Mouse (Mus musculus) lung, embryonic 16.5 days (tissue): Measurements from ENCODE around the gene Lrrc40. TPM values are rescaled to one million over a fixed set of nuclear protein-coding genes. Genes with fewer than 3 reads are reported as not detected.
"Not testable (repeated sequence)": the region's sequence is repeated elsewhere in the genome, so short reads cannot be mapped to it uniquely, and the experiment has no call there.

Experiments
- ATAC-seq: fragments of 200-750 bp; cut with Nextera tagmentation; 2 replicates; pipeline ENCODE4 v1.8.0; 2017; ENCODE audit warnings: low read depth, mild to moderate bottlenecking, moderate library complexity
- H3K27ac ChIP-seq: fragments of 300-500 bp; sonication (generic); 2 replicates; pipeline ENCODE4 v1.5.1; 2014; ENCODE audit warnings: mild to moderate bottlenecking, control low read depth, low read length
- H3K27me3 ChIP-seq: fragments of 300-500 bp; sonication (generic); 2 replicates; pipeline ENCODE4 v1.6.1; 2014; ENCODE audit warnings: low read depth, low read length, mixed read lengths; ENCODE audit not compliant: control insufficient read depth, insufficient read depth
- H3K36me3 ChIP-seq: fragments of 300-500 bp; sonication (generic); 2 replicates; pipeline ENCODE4 v1.6.1; 2014; ENCODE audit warnings: low read length; ENCODE audit not compliant: control insufficient read depth, insufficient read depth
- H3K4me1 ChIP-seq: fragments of 300-500 bp; sonication (generic); replicated peaks from 2 replicates; pipeline ENCODE4 v1.6.1; 2014; ENCODE audit warnings: low read length, mixed read lengths; ENCODE audit not compliant: control insufficient read depth, insufficient read depth
- H3K4me2 ChIP-seq: fragments of 300-500 bp; sonication (generic); 2 replicates; pipeline ENCODE4 v1.6.1; 2014; ENCODE audit warnings: low read depth, low read length, control low read depth
- H3K4me3 ChIP-seq: fragments of 300-500 bp; sonication (generic); 2 replicates; pipeline ENCODE4 v1.5.1; 2014; ENCODE audit warnings: mild to moderate bottlenecking, low read length, control low read depth
- H3K9ac ChIP-seq: fragments of 300-500 bp; sonication (generic); 2 replicates; pipeline ENCODE4 v1.6.1; 2014; ENCODE audit warnings: low read length, control low read depth
- H3K9me3 ChIP-seq: fragments of 300-500 bp; sonication (generic); 2 replicates; pipeline ENCODE4 v1.6.1; 2016; ENCODE audit warnings: low read length; ENCODE audit not compliant: control insufficient read depth
- WGBS: fragments of 180-500 bp; shearing (Covaris S2); extraction: QIAGEN DNeasy Blood & Tissue Kit; methylation state at CpG from one replicate; pipeline ENCODE4 v1.1.7; 2014; 5-methylcytosine and 5-hydroxymethylcytosine counted together
- polyA plus RNA-seq: library from polyadenylated mRNA; unstranded; fragments of >200 nt; fragmentation: Nextera tagmentation; extraction: Ambion mirVana; gene quantifications from 2 replicates; pipeline ENCODE4 v1.2.1, GENCODE M21; 2015

The Lrrc40 gene
- polyA plus RNA-seq, 1 experiment from 2014 or later = 52.2 TPM

DNA sequence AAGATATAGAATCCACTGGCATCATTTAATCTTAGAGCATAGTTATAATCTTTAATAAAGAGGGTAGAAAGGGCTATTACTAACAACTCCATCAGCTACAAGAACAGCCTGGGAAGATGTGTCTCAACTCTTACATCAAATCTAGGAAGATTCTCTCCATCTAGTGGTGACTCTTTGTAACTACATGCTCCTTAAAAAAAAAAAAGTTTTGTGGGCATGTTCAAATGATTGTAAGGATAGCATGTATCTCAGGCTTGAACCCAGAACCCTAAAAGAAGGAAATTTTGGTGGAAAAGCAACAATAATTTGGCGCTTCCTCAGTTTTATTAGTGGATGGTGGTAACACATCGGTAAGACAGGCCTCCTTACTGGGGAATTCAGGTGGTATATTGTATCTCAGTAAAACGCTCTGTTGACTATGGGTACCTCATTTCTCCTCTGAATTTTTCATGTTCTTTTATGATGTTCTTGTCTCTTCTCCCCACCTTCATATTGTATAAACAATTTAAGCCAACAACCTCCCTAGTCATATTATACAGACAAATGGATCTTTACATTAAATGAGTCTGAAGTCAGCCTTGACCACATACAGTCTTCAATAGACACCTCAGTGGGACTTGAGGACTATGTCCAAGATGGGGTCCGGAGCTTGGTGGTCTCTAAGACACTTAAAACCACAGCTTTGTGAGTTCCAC is 40.4 kb downstream of the Lrrc40 start:
- Histone ChIP-seq H3K4me1 (no peaks in the 10 kb centered on the region), H3K9me3 (no peaks in the 10 kb centered on the region), H3K27me3 (no peaks in the 10 kb centered on the region), H3K36me3 (no peaks in the 10 kb centered on the region), H3K4me2 (no peak overlapping the region), H3K27ac (no peak overlapping the region), H3K9ac (no peak overlapping the region), H3K4me3 (no peak overlapping the region)
- no peak for ATAC-seq
- 41% methylated on average over 4 of the region's 4 CpGs for WGBS

DNA sequence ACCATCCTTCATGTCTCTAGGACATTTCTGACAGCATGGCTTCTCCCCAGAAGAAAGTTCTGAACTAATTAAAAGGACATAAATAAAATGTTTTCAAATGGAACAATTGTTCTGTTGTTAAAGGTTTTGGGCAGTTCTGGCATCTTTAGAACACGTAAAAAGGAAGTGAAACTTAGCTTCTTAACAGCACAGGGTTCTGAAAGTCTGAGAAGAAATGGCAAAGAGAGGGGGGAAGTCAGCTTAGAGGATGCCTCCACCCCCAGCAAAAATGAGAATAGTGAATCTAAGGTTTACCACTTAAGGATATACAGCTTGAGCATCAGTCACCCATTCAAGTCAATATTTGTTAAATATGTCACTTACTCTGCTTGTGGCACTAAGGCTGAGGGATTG is 40.9 kb downstream of the Lrrc40 start:
- no peaks in the 10 kb centered on the region for H3K27me3 ChIP-seq
- H3K9ac ChIP-seq = no peak overlapping the region
- H3K4me3 ChIP-seq = no peak overlapping the region
- H3K4me1 ChIP-seq = no peaks in the 10 kb centered on the region
- no peaks in the 10 kb centered on the region for H3K9me3 ChIP-seq
- 41% methylated on average over 1 of the region's 1 CpGs for WGBS
- H3K27ac ChIP-seq = no peak overlapping the region
- ATAC-seq = no peak
- H3K36me3 ChIP-seq = no peaks in the 10 kb centered on the region
- H3K4me2 ChIP-seq = no peak overlapping the region

DNA sequence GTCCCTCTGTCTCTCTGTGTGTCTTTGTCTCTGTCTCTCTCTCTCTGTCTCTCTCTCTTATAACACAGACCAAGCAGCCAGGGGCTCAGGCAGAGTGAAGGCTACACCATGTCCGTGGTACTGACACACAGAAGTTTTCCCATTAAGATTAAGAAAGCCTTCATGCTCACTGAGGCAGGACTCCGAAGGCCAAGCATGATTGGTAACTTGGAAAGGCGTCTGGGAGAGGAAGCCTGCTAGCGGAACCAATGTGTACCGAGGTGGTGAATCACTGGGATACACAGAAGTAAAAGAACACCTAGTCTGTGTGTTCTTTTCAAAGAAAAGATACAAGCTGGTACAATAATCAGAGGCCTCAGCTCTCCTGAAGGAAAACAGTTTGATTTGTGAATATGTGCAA is 41.4 kb downstream of the Lrrc40 start:
- no peak overlapping the region for H3K4me3 ChIP-seq
- no peak for ATAC-seq
- WGBS = 71% methylated on average over 5 of the region's 5 CpGs
- no peak overlapping the region for H3K27ac ChIP-seq
- H3K9me3 ChIP-seq = no peaks in the 10 kb centered on the region
- no peak overlapping the region for H3K9ac ChIP-seq
- H3K36me3 ChIP-seq = no peaks in the 10 kb centered on the region
- H3K4me1 ChIP-seq = no peaks in the 10 kb centered on the region
- no peaks in the 10 kb centered on the region for H3K27me3 ChIP-seq
- H3K4me2 ChIP-seq = no peak overlapping the region

DNA sequence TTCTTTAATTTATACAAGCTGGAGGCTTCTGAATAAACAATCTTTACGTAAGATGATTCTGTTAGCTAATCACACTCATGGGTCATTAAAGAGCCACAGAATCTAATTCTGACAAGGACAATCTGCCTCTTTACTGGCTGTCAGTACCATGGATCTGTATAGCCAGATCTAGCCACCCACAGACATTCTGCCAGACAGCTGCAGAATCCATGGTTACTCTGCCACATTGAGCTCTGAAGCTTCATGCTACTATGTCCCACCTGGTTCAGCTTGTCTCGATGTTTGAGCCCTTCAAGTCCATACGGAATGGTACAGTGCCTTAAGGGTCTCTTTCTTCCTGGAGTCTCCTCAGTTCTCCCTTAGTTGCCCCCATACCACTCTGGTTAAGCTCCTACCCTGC is 55.1 kb downstream of the Lrrc40 start:
- no peak overlapping the region for H3K9ac ChIP-seq
- ATAC-seq = no peak
- 60% methylated on average over 3 of the region's 3 CpGs for WGBS
- no peak overlapping the region for H3K27ac ChIP-seq
- no peak overlapping the region for H3K4me3 ChIP-seq
- H3K9me3 ChIP-seq = no peaks in the 10 kb centered on the region
- H3K4me1 ChIP-seq = no peaks in the 10 kb centered on the region
- H3K36me3 ChIP-seq = no peaks in the 10 kb centered on the region
- H3K4me2 ChIP-seq = no peak overlapping the region
- H3K27me3 ChIP-seq = no peaks in the 10 kb centered on the region

DNA sequence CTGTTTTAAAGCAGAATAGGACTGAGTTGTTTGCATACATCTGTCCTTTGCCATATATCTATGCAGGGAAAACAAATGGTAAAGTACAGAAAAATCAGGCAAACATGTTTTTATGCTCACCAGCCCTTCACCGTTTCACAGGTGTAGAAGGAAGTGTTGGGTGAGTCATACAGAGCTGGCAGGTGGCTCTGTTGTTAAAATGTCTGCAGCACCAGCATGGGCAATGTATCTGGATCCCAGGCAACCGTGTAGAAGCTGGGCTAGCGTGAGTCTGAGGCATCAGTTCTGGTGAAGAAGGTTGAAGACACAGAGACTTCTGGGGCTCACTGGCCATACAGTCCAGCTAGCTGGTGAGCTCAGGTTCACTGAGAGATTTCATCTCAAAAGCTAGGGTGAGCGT is 57.5 kb downstream of the Lrrc40 start:
- 70% methylated on average over 4 of the region's 4 CpGs for WGBS
- no peak for ATAC-seq
- no peak overlapping the region for H3K9ac ChIP-seq
- H3K9me3 ChIP-seq = no peaks in the 10 kb centered on the region
- H3K4me1 ChIP-seq = no peaks in the 10 kb centered on the region
- no peak overlapping the region for H3K4me3 ChIP-seq
- no peaks in the 10 kb centered on the region for H3K27me3 ChIP-seq
- no peak overlapping the region for H3K4me2 ChIP-seq
- no peak overlapping the region for H3K27ac ChIP-seq
- H3K36me3 ChIP-seq = no peaks in the 10 kb centered on the region

DNA sequence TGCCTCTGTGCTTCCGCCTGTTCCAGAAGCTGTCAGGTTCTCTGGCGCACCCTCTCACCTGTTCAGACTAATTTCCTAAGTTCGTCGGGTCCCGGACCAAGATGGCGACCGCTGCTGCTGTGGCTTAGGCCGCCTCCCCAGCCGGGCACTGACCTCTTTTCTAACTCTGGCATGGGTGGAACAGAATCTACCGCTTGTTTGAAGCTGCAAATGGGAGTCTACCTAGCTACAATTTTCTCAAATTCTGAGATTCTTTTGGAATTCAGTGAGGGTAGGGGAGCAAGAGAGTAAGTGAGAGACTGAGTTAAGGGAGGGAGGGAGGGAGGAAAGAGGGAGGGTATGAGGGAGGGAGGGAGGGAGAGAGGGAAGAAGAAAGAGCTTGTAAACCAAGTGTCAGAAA is 65.6 kb downstream of the Lrrc40 start:
- not testable (repeated sequence) for H3K4me1 ChIP-seq, H3K9me3 ChIP-seq, H3K27ac ChIP-seq, ATAC-seq, H3K27me3 ChIP-seq, H3K9ac ChIP-seq, H3K36me3 ChIP-seq, H3K4me3 ChIP-seq, H3K4me2 ChIP-seq
- WGBS = 86% methylated on average over 8 of the region's 10 CpGs

DNA sequence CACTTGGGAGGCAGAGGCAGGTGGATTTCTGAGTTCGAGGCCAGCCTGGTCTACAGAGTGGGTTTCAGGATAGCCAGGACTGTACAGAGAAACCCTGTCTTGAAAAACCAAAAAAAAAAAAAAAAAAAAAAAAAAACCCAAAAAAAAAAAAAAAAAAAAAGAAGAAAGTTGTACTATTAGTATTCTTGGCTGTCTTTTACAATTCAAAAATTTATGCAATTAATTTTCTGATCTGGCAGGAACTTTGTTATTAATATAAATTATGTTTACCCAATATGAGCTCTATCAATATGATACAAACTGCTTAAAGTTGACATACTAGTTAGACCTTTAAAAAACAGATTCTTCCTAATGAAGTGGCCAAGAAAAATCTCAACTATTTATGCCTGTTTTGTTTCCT is 66.1 kb downstream of the Lrrc40 start:
- not testable (repeated sequence) for H3K4me3 ChIP-seq, ATAC-seq, H3K27me3 ChIP-seq, H3K4me2 ChIP-seq, H3K9me3 ChIP-seq, H3K36me3 ChIP-seq, H3K9ac ChIP-seq, H3K27ac ChIP-seq, H3K4me1 ChIP-seq
- WGBS = 70% methylated on average over 1 of the region's 1 CpGs

DNA sequence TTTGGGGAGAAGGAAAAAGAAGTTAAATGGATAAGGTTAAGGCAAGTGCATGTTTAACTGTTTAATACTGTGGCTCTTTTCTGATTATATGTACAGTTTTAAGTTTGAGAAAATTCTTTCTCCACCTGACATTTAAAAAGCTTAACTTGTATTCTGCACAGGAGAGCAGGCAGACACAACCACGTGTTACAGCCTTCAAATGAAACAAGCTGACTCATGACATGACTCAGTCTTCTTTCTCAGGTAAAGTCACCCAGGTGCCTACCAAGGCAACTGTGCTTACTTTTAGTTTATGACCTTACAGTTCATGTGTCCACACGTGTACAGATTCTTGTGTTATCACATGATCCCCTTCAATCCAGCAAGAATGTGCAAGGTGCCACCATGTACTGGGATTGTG is 67.0 kb downstream of the Lrrc40 start:
- no peaks in the 10 kb centered on the region for H3K27me3 ChIP-seq
- no peak overlapping the region for H3K4me2 ChIP-seq
- no peaks in the 10 kb centered on the region for H3K36me3 ChIP-seq
- no peaks in the 10 kb centered on the region for H3K4me1 ChIP-seq
- WGBS = 64% methylated on average over 2 of the region's 2 CpGs
- ATAC-seq = no peak
- no peak overlapping the region for H3K27ac ChIP-seq
- no peak overlapping the region for H3K4me3 ChIP-seq
- no peaks in the 10 kb centered on the region for H3K9me3 ChIP-seq
- H3K9ac ChIP-seq = no peak overlapping the region

DNA sequence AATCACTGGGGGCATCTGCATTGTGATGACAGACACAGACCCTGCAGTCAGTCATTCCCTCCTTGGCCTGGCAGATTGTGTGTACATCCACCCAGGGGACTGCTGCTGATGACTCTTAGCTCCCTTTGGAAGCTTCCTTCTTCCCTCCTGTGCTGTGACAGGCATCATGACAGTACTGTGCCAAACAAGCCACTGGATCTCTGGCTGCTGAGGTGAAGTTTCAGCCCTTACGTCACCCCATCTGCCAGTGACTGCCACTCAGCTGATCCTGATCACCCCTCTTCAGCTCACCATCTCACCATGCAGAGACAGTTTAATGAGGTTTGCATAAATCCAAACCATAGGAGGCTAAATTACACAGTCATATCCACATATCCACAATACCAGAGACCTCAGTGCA is 68.8 kb downstream of the Lrrc40 start:
- Histone ChIP-seq H3K4me2 (no peak overlapping the region), H3K27ac (no peak overlapping the region), H3K4me3 (no peak overlapping the region), H3K27me3 (no peaks in the 10 kb centered on the region), H3K4me1 (no peaks in the 10 kb centered on the region), H3K36me3 (no peaks in the 10 kb centered on the region), H3K9me3 (no peaks in the 10 kb centered on the region), H3K9ac (no peak overlapping the region)
- WGBS = 81% methylated on average over 1 of the region's 1 CpGs
- no peak for ATAC-seq
